Mouse (Mus musculus) induced T-regulatory cell, adult 2 months (primary cell): Measurements from ENCODE around the gene Ccdc117.
"Not testable (repeated sequence)": the region's sequence is repeated elsewhere in the genome, so short reads cannot be mapped to it uniquely, and the experiment has no call there.

ENCODE experiments used
- DNase-seq: peaks from one replicate; pipeline ENCODE4 v3.0.0-alpha.2; 2012; ENCODE audit warnings: low read depth

Gene Ccdc117

GRCm38 (mm10) chr11:5541799-5542481 lies at the start of gene Ccdc117:
Ccdc117 (minus strand) TSS chr11:5542187.
- peak; percentile 93 for DNase-seq

DNA sequence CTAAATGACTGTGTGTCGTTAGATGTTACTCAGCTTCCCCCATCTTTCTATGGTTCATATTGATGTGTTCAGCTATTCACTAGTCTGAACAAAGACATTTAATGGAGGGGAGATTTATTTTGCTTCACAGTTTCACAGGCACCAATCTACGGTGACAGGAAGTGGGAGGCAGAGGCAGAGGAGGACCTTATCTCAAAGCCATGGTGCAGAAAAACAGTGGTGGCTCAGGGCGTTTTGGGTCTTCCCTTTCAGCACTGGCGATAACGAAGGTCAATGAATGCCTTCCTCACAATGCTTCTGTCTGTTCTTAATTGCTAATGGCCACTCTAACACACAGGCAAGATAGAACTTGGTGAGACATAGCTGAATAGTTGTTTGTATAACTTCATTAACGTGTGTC lies 33.1 kb upstream of the Ccdc117 start:
- DNase-seq = peak; percentile 55

DNA sequence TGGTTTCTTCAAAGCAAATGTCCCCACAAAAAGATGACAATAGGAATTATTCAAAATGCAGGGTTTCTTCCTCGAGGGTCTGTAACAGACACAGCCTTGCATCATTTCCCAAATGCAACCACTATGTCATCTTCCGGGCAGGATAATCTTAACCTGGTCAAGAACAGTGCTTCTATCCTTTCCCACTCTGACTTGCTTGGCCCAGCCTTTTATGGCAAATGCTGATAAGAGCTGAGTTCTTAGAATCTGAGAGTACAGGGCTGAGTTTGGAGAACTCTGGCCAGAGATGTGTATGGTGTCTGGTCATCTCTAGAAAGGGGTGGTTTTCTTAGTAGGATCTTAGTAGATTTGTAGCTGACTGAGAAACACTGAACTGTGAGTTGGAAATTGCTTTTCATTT lies 31.8 kb upstream of the Ccdc117 start:
- DNase-seq = no peak

- no peak for DNase-seq
Observed at GRCm38 (mm10) chr11:5571856-5572255, 29.9 kb upstream of the Ccdc117 start.

DNA sequence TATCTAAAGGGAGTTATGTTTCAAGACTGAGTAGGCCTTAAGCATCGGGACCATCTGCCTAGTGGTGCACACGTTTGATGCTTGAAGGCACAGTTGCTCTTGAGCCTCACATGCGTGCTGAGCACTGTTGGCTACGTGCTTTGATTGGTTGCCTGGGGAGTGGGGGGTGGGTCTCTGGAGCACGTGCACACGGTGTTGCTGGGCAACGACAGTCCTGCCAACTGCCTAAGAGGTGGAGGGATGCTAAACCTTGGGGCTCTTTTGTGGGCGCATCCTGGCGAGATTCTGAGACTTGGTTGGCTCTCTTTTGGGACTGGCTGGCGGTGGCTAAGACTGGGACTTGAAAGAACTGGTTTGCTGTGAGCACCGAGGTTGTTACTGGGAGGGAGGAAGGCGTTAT lies 27.5 kb upstream of the Ccdc117 start, which contains the start of gene Ankrd36:
Ankrd36 (plus strand) TSS at position 211 of the 400 bp plus-strand sequence.
- DNase-seq = no peak

DNA sequence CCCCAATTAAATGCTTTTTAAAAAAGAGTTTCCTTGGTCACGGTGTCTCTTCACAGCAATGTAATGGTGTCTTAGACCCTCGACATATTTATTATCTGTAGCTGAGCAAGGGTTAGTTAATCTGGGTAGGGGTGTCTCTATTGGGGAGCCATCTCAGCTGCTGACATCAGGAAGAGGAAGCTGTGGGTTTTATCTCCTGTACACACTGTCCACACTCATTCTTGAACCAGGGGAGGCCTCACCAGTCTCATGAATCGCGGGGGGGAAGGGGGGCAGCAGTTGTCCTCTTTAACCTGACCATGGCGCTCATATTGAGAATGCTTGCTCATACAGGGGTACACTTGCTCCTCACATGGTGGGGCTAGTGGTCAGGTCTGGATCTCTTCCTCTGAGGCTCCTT lies 26.1 kb upstream of the Ccdc117 start:
- no peak for DNase-seq

DNA sequence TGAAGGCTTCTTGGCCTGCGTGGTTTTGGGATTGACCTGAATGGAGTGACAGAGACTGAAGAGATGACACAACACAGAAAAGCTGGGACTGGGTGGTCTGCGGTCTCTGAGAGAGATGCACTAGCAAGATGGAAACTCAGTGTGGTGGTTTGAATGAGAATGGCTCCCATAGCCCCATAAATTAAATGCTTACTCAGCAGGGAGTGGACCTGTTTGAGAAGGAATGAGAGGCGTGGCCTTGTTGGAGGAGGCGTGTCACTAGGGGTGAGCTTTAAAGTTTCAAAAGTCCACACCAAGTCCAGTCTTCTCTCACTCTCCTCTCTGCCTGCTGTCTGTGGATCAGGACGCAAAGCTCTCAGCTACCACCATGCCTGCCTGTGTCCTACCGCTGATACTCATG lies 25.7 kb upstream of the Ccdc117 start:
- no peak for DNase-seq

- no peak for DNase-seq
Observed at GRCm38 (mm10) chr11:5566506-5566905, 24.5 kb upstream of the Ccdc117 start.

DNA sequence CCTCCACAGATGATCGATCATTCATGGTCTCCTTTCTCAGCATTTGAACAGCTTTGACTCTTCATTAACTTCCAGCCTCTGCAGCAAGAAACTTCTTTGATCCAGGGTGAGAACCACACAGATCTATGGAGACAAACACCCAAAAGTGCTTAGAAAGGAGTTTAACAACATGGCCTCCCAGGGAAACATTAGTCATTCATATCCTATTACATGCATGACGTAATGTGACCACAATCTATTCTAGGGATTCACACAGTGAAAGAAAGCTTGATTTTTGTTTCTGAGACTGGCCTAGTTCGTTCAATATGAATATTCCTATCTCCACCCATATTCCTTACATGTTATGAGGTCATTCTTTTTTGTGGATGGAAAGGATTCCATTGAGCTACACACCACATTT lies 23.6 kb upstream of the Ccdc117 start:
- DNase-seq = no peak

DNA sequence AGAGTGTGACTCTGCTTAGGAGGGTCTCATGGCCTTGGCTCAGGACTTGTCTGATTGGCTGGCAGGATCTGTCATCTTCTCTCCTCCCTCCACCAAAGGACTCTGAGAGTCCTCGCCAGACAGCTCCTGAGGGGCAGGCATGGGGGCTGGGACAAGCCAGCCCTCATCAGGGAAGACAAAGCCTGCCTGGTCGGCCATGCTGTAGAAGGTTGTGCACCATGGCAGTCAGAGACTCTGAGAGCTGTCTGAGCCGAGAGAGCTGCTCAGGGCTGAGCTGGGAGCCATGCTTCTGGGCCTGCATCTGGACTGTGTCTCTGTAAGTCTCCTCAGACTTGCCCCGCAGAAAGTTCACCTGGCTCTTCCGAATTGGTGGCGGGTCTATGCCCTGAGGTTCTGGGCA lies 21.9 kb upstream of the Ccdc117 start:
- no peak for DNase-seq

DNA sequence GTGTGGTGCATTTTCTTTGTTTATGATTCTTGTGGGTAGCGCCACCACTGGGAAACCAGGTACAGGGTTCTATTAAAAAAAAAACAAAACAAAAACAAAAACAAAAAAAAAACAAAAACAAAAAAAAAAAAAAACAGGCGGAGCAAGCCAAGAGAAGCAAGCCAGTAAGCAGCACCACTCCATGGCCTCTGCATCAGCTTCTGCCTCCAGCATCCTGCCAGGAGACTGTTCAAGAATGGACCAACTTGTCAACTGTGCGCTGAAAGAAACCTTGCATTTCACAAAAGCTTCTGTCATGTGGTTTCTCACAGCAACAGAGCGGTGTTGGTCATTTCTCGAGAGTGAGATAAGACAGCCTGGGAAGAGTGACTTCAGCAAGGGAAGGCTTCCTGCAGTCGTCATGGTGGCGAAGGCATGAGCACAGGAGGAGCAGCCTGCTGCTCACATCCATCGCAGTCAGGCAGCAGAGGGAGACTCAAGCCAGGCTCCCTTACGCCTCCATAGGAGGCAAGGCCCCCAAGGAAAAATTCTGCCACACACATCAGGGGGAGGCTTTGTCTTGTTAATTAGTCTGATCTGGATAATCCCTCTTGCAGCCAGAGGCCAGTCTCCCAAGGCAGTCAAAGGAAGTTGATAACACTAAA lies 20.8 kb upstream of the Ccdc117 start:
- DNase-seq = no peak

GRCm38 (mm10) chr11:5560273-5560672 lies 18.3 kb upstream of the Ccdc117 start:
- DNase-seq = no peak

- no peak for DNase-seq
Observed at GRCm38 (mm10) chr11:5551931-5552330, 9.9 kb upstream of the Ccdc117 start.

GRCm38 (mm10) chr11:5551430-5551829 lies 9.4 kb upstream of the Ccdc117 start:
- no peak for DNase-seq

GRCm38 (mm10) chr11:5546693-5547092 lies 4.7 kb upstream of the Ccdc117 start:
- no peak for DNase-seq

- no peak for DNase-seq
Observed at GRCm38 (mm10) chr11:5545457-5545856, 3.5 kb upstream of the Ccdc117 start.

DNA sequence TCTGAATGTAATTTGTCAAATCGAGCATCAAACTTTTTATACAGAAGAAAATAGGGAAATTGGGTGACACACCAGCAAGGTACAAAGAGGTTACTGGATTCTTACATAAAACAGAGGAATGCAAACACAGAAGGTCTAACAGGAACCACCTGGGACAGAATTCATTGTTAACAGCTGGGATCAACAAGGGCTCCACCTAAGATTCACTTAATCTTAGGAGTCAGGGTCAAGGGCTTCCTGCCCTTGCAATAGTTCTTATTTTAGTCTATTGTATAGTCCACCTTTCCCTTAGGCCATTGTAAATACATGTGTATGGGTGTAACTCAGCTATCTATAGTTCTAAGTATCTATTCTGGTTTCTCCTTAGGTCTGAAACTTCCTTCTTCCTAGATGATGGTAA lies 2.7 kb upstream of the Ccdc117 start:
- DNase-seq = not testable (repeated sequence)

GRCm38 (mm10) chr11:5543281-5543680 lies 1.3 kb upstream of the Ccdc117 start:
- DNase-seq = no peak

DNA sequence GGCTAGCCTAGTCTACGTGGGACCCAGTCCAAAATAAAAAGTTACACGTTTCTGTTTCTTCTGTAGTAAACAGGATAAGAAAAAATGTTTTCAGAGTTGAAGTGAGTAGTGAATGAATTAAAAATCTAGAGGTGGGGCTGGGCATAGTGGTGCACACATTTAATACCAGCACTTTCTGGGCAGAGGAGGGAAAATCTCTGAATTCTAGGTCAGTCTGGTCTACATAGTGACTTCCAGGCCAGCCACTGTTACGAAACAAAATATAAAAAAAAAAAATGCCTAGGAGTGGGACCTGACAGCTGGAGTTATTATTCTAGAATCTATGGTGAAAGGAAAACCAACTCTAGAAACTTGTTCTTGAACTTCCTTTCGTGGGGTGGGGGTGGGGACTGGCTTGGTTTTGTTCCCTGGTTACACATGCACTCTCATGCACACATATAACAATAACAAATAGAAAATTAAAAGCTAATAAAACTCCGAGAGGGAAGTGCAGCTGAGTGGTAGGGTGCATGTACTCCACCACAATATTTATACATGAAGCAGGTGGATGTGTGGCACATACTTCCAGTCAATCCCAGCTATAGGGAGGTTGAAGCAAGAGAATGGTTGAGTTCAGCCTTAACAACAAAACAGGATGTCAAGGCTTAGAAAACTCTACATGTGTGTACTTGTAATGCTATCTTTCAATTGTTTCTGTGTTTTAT lies 647 bp upstream of the Ccdc117 start:
- peak; percentile 52 for DNase-seq

DNA sequence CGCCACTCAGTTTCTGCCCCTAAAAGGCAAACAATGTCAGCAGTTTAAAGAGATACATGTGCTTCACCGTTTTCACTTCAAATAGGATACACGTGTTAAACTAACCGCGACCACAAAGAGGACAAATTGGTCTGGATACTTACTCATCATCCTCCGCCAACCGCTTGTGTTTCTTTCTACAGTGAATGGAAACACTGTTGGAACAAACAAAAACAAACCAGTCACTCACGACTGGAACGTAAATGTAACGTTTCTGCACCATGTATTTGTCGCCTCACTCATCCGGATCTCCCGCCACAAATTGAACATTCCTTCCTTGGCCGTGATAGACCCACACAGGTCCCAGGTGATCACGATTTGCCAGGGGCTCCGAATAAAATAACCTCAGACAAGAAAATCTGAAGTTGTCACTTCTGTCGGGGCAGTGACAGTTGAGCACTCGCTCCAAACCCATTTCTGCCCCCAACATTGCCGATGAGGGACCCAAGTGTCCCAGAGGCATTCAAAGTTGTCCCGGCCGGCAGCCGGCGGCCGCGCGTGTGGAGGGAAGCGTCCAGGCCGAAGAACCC lies 673 bp downstream of the Ccdc117 start:
- peak; percentile 87 for DNase-seq

GRCm38 (mm10) chr11:5540331-5540730 lies 1.7 kb downstream of the Ccdc117 start:
- no peak for DNase-seq

- DNase-seq = not testable (repeated sequence)
Observed at GRCm38 (mm10) chr11:5537454-5537853, 4.5 kb downstream of the Ccdc117 start.

- DNase-seq = no peak
Observed at GRCm38 (mm10) chr11:5533108-5533507, 8.9 kb downstream of the Ccdc117 start.
